Mouse (Mus musculus): ENCODE measurements around the gene Dpysl4. TPM values are rescaled to one million over a fixed set of nuclear protein-coding genes. Genes with fewer than 3 reads are reported as not detected.

Dpysl4 gene
- total RNA-seq, 2 experiments from 2014 or later = 51.5 to 52.0 TPM

GRCm38 (mm10) chr7:139086195-139087158 lies 676 bp downstream of the Dpysl4 start:
- TF ChIP-seq CTCF (conservative IDR thresholded peaks at IDR 0.05) = no peak
- peak overlapping the region; percentile 90 for H3K4me3 ChIP-seq
- DNase-seq (ENCODE audit: low spot score in 2 of 2) = no peak
- H3K27ac ChIP-seq = peak overlapping the region; percentile 96

GRCm38 (mm10) chr7:139087801-139088200 lies 2.0 kb downstream of the Dpysl4 start:
- no peak overlapping the region; the same call in 1 of the 2 replicates for H3K27ac ChIP-seq
- no peak overlapping the region; the same call in 1 of the 2 replicates for H3K4me3 ChIP-seq
- DNase-seq (ENCODE audit: low spot score in 2 of 2) = no peak
- no peak for TF ChIP-seq CTCF (conservative IDR thresholded peaks at IDR 0.05)

- peak; percentile 63 for TF ChIP-seq CTCF (conservative IDR thresholded peaks at IDR 0.05)
- Histone ChIP-seq H3K4me3 (no peak overlapping the region), H3K27ac (peak overlapping the region; percentile 28; the same call in 1 of the 2 replicates)
- peak; percentile 55 to 73 for DNase-seq (ENCODE audit: low spot score in 2 of 2)
These were observed 4.4 kb downstream of the Dpysl4 start for GRCm38 (mm10) chr7:139089892-139090874.

- DNase-seq (ENCODE audit: low spot score in 2 of 2) = no peak
- Histone ChIP-seq H3K4me3 (no peak overlapping the region), H3K27ac (no peak overlapping the region)
- no peak for TF ChIP-seq CTCF (conservative IDR thresholded peaks at IDR 0.05)
These were observed 5.9 kb downstream of the Dpysl4 start for GRCm38 (mm10) chr7:139091681-139092080.

GRCm38 (mm10) chr7:139092676-139093075 lies 6.9 kb downstream of the Dpysl4 start:
- DNase-seq (ENCODE audit: low spot score in 2 of 2) = no peak
- no peak for TF ChIP-seq CTCF (conservative IDR thresholded peaks at IDR 0.05)
- Histone ChIP-seq H3K27ac (peak overlapping the region; percentile 75; the same call in 1 of the 2 replicates), H3K4me3 (no peak overlapping the region)

- no peak for TF ChIP-seq CTCF (conservative IDR thresholded peaks at IDR 0.05)
- Histone ChIP-seq H3K27ac (peak overlapping the region; percentile 75), H3K4me3 (no peak overlapping the region)
- peak in 1 of 2 experiments; percentile 50 for DNase-seq (ENCODE audit: low spot score in 2 of 2)
These were observed 7.3 kb downstream of the Dpysl4 start for GRCm38 (mm10) chr7:139093124-139093523.

- no peak for TF ChIP-seq CTCF (conservative IDR thresholded peaks at IDR 0.05)
- Histone ChIP-seq H3K27ac (peak overlapping the region; percentile 75), H3K4me3 (no peak overlapping the region)
- DNase-seq (ENCODE audit: low spot score in 2 of 2) = no peak
These were observed 8.0 kb downstream of the Dpysl4 start for GRCm38 (mm10) chr7:139093781-139094180.

- H3K4me3 ChIP-seq = no peak overlapping the region
- H3K27ac ChIP-seq = peak overlapping the region; percentile 10; the same call in 1 of the 2 replicates
- DNase-seq (ENCODE audit: low spot score in 2 of 2) = no peak
- TF ChIP-seq CTCF (conservative IDR thresholded peaks at IDR 0.05) = no peak
These were observed 9.0 kb downstream of the Dpysl4 start for GRCm38 (mm10) chr7:139094761-139095160.

GRCm38 (mm10) chr7:139095282-139095681 lies 9.5 kb downstream of the Dpysl4 start:
- TF ChIP-seq CTCF (conservative IDR thresholded peaks at IDR 0.05) = no peak
- Histone ChIP-seq H3K4me3 (no peak overlapping the region), H3K27ac (no peak overlapping the region)
- no peak for DNase-seq (ENCODE audit: low spot score in 2 of 2)

- no peak for TF ChIP-seq CTCF (conservative IDR thresholded peaks at IDR 0.05)
- Histone ChIP-seq H3K27ac (no peak overlapping the region), H3K4me3 (no peak overlapping the region)
- DNase-seq (ENCODE audit: low spot score in 2 of 2) = no peak
These were observed 10.6 kb downstream of the Dpysl4 start for GRCm38 (mm10) chr7:139096399-139096798.

GRCm38 (mm10) chr7:139100531-139101095 lies 14.8 kb downstream of the Dpysl4 start:
- no peak for TF ChIP-seq CTCF (conservative IDR thresholded peaks at IDR 0.05)
- H3K27ac ChIP-seq = no peak overlapping the region; the same call in 1 of the 2 replicates
- DNase-seq (ENCODE audit: low spot score in 2 of 2) = no peak
- no peak overlapping the region for H3K4me3 ChIP-seq

- H3K4me3 ChIP-seq = no peak overlapping the region
- DNase-seq (ENCODE audit: low spot score in 2 of 2) = no peak
- peak overlapping the region; percentile 61; the same call in 1 of the 2 replicates for H3K27ac ChIP-seq
- TF ChIP-seq CTCF (conservative IDR thresholded peaks at IDR 0.05) = no peak
These were observed 15.5 kb downstream of the Dpysl4 start for GRCm38 (mm10) chr7:139101286-139101804.

Data from layer of hippocampus, adult 2 months (tissue).